Mouse (Mus musculus): ENCODE data around the gene Mrpl18. TPM values are rescaled to one million over a fixed set of nuclear protein-coding genes. Genes with fewer than 3 reads are reported as not detected.
"Not testable (repeated sequence)": the region's sequence is repeated elsewhere in the genome, so short reads cannot be mapped to it uniquely, and the experiment has no call there.

Mrpl18 gene
- 218 and 237 TPM in 2 replicates for polyA plus RNA-seq (2015; fragmentation: Nextera tagmentation; extraction: Ambion mirVana)

- DNase-seq (ENCODE audit: low spot score), result peak; percentile 100
Measured at GRCm38 (mm10) chr17:12915881-12916583, at the start of gene Mrpl18. Mrpl18 (minus strand) TSS chr17:12916345.

GRCm38 (mm10) chr17:12963476-12963875 lies 47.3 kb upstream of the Mrpl18 start:
- no peak for DNase-seq (ENCODE audit: low spot score)

GRCm38 (mm10) chr17:12960331-12960873 lies 44.3 kb upstream of the Mrpl18 start, which contains the start of gene Acat2:
Acat2 (minus strand) TSS chr17:12960747.
- peak; percentile 95 for DNase-seq (ENCODE audit: low spot score)

GRCm38 (mm10) chr17:12959377-12959776 lies 43.2 kb upstream of the Mrpl18 start:
- not testable (repeated sequence) for DNase-seq (ENCODE audit: low spot score)

- DNase-seq (ENCODE audit: low spot score), result no peak
Measured at GRCm38 (mm10) chr17:12956664-12957063, 40.5 kb upstream of the Mrpl18 start.

- no peak for DNase-seq (ENCODE audit: low spot score)
Measured at GRCm38 (mm10) chr17:12949669-12950068, 33.5 kb upstream of the Mrpl18 start.

GRCm38 (mm10) chr17:12942459-12943162 lies 26.5 kb upstream of the Mrpl18 start:
- DNase-seq (ENCODE audit: low spot score), result no peak

- DNase-seq (ENCODE audit: low spot score), result no peak
Measured at GRCm38 (mm10) chr17:12941543-12942260, 25.6 kb upstream of the Mrpl18 start.

GRCm38 (mm10) chr17:12940151-12940805 lies 24.1 kb upstream of the Mrpl18 start, which contains the start of gene Acat3:
Acat3 (minus strand) TSS chr17:12940600.
- no peak for DNase-seq (ENCODE audit: low spot score)

GRCm38 (mm10) chr17:12939377-12940148 lies 23.4 kb upstream of the Mrpl18 start:
- DNase-seq (ENCODE audit: low spot score), result not testable (repeated sequence)

- DNase-seq (ENCODE audit: low spot score), result no peak
Measured at GRCm38 (mm10) chr17:12938077-12938476, 21.9 kb upstream of the Mrpl18 start.

GRCm38 (mm10) chr17:12937412-12937970 lies 21.3 kb upstream of the Mrpl18 start:
- no peak for DNase-seq (ENCODE audit: low spot score)

- DNase-seq (ENCODE audit: low spot score), result no peak
Measured at GRCm38 (mm10) chr17:12935719-12936118, 19.6 kb upstream of the Mrpl18 start.

- DNase-seq (ENCODE audit: low spot score), result not testable (repeated sequence)
Measured at GRCm38 (mm10) chr17:12931576-12931975, 15.4 kb upstream of the Mrpl18 start.

GRCm38 (mm10) chr17:12925703-12926180 lies 9.6 kb upstream of the Mrpl18 start:
- no peak for DNase-seq (ENCODE audit: low spot score)

GRCm38 (mm10) chr17:12925001-12925400 lies 8.9 kb upstream of the Mrpl18 start:
- DNase-seq (ENCODE audit: low spot score), result no peak

GRCm38 (mm10) chr17:12921073-12921472 lies 4.9 kb upstream of the Mrpl18 start:
- no peak for DNase-seq (ENCODE audit: low spot score)

- DNase-seq (ENCODE audit: low spot score), result peak; percentile 47
Measured at GRCm38 (mm10) chr17:12916588-12917380, 639 bp upstream of the Mrpl18 start.

GRCm38 (mm10) chr17:12915488-12915880 lies 661 bp downstream of the Mrpl18 start, which contains the start of gene Tcp1:
Tcp1 (plus strand) TSS chr17:12915701.
- DNase-seq (ENCODE audit: low spot score), result no peak
